Mouse (Mus musculus): ENCODE results near the gene Gm49322.

Gm49322 gene

DNA sequence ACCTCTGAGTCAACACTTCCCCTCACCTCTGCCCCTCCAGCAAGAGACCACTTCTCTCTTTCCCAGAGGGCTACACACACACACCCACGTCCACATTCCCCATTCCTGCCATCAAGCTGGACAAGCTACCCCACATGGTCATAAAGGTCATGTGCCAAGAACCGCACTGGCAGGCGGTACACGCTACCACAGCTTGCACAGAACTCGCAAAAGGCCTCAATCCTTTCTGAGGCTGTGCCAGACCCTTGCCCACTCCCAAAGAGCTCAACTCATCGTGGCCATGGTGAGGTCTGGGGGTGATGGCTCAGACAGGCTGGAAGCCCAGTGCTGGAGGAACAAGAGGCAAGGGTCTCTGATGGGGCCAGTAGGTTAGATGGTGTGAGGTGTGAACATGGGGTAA, 49.0 kb downstream of the Gm49322 start:
- no peak for DNase-seq (ENCODE audit: extremely low spot score, low spot score)

DNA sequence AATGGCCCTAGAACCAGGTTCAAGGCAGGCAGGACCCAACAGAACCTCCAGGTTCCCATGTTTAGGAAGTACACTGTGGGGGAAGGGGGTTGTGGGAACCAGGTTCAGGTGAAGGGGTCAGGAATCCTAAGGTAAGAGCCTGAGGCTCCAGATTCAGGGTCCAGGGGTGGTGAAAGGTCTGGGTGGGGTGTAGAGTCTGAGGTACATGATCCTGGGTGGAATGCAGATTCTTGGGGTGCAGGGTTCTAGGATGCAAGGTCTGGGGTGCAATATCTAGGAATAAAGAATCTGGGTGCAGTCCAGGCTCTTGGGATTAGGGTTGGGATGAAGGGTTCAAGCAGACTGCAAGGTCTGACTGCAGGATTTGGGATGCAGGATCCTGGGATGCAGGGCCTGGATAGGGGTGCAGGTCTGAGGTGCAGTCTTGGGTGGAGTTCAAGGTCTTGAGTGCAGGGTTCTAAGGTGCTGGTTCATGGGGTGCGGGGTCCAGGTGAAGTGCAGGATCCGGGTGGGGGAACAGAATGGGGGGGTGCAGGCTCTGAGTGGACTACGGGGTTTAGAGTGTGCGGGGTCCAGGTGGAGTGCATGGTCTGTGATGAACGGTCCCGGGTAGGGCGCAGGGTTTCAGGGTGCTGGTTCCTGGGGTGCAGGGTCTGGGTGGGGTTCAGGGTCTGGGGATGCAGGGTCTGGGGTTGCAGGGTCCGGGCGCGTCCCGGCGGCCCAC, 49.7 kb downstream of the Gm49322 start:
- DNase-seq (ENCODE audit: extremely low spot score, low spot score): no peak

DNA sequence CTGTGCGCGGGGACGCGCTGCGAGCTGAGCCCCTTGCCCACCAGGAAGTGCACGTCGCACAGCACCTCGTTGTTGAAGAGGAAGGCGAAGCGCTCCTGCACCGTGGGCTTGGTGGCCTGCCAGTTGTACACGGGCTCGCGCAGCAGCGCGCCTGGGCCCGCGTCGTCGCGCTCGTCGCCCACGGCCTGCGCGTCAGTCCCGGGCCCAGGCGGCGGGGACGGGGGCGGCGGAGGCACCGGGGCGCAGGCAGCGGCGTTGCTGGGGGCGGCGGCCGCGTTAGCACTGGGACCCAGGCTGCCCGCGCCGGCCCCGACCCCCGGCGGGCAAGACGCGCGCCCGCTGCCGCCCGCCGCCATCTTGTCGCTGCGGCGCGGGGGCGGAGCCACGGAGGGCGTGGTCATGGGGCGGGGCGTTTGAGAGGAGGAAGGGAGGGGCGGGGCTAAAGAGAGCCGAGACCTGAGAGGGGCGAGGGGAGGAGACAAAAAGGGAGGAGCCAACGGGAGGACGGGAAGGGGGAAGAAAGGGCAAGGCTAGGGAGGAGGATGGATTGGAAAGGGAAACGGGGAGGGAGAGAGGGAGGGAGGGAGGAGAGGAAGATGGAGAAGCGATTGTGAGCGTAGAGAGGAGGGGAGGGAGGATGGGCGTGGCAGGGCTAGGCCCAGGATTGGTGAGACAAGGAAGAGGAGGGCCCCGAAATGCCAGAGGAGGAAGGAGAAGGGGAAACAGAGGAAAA, 50.5 kb downstream of the Gm49322 start:
- DNase-seq (ENCODE audit: extremely low spot score, low spot score): peak; percentile 99

DNA sequence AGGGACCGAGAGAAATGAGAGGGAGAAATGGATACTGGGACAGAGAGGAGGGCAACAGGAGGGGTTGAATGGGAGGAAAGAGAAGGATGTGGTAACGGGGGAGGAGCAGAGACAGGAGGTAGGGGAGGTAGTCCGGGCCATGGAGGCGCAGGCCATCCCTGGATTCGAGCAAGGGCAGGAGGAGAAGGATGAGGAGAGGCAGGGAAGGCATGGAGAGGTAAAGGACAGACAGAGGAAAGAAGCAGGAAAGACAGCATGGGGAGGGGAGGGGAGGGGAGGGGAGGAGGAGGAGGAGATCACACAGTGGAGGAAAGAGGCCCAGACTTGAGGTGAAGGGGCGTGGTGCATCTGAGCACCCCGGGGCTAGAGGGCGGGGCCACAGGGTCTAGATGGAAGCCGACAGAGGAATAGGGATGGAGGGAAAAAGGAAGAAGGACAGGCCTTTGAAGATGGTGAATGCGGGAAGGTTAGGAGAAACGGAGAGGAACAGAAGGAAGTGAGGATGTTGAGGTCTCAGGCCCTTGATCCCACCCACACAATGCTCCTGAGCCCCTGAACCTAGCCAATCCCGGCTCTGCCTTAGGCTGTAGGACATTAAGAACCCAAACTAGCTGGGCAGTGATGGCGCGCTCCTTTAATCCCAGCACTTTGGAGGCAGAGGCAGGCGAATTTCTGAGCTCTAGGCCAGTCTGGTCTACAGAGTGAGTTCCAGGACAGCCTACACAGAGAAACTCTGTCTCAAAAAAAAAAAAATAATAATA, 51.2 kb downstream of the Gm49322 start, which contains the start of gene Btbd2:
TSS of gene Btbd2 (minus strand) at position 209 of the 761 bp plus-strand sequence.
- no peak for DNase-seq (ENCODE audit: extremely low spot score, low spot score)

DNA sequence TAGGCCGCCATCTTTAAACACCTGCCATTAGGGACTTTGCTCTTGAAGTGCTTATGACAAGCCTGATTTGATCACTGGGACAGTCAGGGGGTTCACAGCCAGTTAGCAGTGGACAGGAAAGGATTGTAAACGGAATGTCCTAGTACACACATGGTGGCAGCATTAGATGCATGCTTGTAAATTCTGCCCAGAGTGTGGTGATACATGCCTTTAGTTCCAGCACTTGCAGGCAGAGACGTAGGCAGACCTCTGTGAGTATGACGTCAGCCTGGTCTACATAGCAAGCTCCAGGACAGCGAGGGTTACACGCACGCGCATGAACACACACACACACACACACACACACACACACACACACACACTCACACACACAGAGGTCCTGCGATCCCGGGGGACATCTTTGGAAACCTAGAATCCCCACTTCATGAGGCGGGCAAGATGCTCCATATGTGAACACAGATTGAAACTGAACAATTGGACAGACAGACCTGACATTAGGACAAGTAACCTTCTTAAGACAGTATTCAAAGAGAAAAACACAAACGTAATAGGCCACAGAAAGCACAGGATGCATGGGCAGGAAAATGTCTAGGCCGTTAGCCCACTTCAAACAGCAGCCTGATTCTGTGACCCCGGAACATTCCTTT, 52.5 kb downstream of the Gm49322 start:
- no peak for DNase-seq (ENCODE audit: extremely low spot score, low spot score)

DNA sequence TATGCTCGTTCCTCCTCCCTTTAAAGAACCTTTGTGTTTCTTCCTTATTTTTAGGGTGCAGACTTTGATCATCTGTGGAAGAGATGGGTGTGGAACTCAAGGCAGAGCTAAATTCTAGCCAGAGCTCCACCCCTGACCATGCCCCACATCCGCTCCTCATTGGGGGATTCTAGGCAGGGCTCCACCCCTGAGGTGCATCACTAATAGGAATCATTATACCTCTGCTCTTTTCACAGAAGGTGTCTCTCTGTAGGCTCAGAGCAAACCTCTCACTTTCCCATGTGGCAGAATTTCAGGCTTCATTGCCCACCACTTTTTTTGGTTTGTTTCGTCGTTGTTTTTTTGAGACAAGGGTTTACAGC, 53.0 kb downstream of the Gm49322 start:
- DNase-seq (ENCODE audit: extremely low spot score, low spot score): no peak

DNA sequence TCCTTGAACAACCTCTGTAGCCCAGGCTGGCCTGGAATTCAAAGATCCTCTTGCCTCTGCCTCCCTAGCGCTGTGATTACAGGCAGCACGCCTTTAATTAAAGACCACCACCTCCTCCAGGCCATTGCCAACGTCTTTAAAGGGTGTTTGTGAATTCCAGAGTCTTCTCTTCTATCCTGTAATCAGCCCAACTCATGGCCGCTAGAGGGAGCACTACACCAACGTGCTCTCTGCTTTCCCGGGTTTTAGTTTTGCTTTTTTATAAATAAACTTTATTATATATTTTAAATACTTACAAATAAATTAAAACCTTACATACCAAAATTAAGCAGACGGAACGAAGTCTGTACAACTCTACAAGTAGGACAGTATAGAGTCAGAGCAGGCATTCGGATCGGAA, 53.4 kb downstream of the Gm49322 start:
- peak; percentile 80 for DNase-seq (ENCODE audit: extremely low spot score, low spot score)

DNA sequence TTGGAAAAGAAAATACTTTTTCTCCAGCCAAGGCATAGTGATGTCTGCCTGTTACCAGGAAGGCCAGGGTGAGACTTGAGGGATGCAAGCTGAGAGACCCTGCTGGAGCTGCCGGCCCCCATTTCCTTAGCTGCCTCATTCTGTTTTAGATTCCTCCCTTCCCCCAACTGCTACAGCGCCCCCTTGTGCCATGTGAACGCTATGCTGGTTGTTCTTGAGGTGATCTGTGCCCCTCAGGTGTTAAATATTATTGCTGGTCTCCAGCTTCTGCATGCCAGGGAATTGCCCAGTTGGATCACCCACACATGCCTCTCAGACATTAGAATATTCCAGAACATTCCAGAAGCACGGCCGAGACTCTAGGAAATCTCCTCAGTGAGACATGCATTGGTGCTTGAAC, 55.3 kb downstream of the Gm49322 start:
- peak; percentile 43 for DNase-seq (ENCODE audit: extremely low spot score, low spot score)

DNA sequence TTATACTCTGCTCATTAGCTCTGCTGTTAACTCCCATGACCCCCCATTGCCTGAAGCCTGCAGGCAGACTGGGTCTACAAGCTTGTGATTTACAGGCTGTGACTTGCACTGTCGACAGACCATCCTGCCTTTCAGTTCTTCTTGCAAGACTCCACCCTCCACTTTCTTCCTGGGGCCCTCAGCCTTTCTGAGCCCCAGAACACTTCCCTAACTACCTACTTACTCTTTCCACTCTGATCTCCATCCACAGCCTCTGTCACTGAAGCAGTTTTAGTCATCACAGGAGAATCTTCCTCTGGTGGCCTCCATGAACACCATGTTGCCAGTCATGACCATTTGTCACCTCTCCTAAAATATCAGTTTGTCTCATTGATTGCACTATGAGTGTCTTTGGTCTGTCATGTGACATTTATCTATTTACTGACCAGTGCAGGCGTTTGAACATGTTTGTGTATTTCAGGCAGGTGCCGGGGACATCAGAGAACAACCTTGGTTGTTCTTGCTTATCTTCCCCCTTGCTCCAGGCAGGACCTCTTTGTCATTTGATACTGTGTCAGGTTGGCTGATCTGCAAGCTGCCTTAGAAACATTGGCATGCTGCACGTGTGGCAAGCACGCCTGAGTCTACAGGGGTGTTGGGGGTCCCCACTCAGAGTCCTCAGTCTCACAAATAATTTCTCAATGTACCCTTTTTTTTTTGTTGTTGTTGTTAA, 57.8 kb downstream of the Gm49322 start:
- DNase-seq (ENCODE audit: extremely low spot score, low spot score): no peak

DNA sequence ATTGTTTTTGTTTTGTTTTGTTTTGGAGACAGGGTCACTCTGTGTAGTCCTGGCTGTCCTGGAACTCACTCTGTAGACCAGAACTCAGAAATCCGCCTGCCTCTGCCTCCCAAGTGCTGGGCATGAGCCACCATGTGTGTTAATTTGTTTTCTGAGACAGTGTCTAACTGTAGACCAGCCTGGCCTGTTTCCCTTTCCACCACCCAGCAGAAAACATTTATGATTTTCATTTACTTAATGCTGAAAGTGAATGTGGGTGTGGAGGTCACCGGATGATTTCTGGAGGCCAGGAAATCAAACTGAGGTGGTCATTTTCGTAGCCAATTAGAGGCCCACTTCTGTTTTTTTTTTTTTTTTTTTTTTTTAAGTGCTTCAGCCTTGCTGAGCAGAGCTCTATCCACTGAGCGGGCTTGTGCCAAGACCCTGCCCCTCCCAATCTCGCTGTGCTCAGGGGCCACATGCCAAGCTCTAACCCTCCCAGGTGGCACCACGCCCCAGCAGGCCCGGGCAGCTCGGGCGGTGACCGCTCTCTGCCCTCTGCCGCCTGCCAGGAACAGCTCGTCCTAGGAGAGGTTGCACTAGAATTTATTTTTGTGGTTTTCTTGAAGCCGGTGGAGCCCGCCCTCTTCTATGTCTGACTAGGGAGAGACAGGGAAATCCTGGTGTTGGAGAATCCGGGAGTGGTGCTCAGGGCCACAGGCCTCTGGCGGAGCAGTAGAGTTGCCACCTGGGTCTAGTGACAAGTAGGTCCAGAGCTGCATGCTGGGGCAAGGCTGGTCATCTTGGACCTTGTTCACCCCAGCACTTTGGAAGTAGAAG, 58.6 kb downstream of the Gm49322 start:
- DNase-seq (ENCODE audit: extremely low spot score, low spot score): no peak

DNA sequence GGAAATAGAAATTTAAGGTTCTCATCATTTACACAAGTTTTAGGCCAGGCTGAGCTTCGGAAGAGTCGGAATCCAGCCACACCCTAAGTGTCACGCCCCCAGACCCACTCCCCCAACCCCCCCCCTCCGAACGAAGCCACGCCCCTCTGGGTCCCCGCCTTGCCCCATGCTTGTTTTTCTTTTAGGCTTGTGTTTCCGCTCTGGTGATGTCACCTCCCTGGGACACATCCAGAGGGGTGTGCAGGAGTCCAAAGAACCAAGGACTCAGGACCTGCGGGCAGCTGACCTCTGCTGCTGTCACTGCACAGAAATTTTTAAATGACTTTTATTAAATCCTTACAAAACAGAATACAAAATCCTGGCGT, 59.2 kb downstream of the Gm49322 start:
- DNase-seq (ENCODE audit: extremely low spot score, low spot score): no peak
